Mouse (Mus musculus) cerebellum, adult 2 months (tissue): ENCODE results near the gene Ces2e.

ENCODE experiments used
- CTCF ChIP-seq: fragments of 200-500 bp; IDR thresholded peaks from 2 replicates; pipeline ENCODE4 v1.5.1; 2011; ENCODE audit warnings: low read depth, mild to moderate bottlenecking, control low read depth, low read length, moderate library complexity, borderline replicate concordance; ENCODE audit not compliant: insufficient read depth
- POLR2A ChIP-seq: fragments of 200-500 bp; IDR thresholded peaks from 2 replicates; pipeline ENCODE4 v1.6.1; 2011; ENCODE audit warnings: low read length, control low read depth, borderline replicate concordance; ENCODE audit not compliant: insufficient read depth

DNA sequence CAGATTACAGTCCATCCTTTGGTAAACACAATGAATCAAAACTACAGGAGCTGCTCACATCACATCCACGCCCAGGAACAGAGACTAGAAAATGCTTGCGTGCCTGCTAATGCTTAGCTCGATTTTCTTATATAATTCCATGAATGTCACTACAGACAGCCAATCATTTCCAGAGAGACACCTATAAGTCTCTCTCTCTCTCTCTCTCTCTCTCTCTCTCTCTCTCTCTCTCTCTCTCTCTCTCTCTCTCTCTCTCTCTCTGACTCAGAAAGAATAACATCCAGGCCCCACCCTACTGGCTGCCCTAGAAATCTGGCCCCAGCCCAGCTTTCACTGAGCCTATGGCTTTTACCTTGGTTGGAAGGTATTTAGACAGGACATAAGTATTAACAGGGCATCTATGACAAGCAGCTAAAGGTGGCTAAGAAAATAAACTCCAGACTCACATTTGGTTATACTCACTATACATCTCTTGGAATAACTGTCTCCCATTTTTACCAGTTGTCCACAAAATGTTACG is 37.4 kb downstream of the Ces2e start:
- TF ChIP-seq POLR2A (no peak), CTCF (no peak)
